ENCODE assay signal across 16 mouse cellular contexts in the genomic region with DNA sequence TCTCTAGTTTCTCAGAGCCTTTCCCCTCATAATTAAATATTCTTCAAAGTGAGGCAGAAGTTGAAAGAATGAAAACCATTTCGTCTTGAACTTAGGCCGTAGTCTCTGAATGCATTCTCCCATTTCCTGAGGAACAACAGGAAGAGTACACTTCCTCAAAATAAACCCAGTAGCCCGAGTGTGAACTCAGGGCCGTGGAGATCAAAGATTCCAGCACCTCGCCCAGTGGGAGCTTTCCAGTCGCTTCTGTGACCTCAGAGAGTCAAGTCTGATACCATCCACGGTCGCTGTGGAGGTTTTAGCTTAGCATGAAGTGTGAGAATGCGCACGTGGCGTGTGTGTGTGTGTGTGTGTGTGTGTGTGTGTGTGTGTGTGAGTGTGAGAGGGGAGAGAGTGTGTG. TPM values are rescaled to one million over a fixed set of nuclear protein-coding genes. Genes with fewer than 3 reads are reported as not detected.
A peak's percentile ranks its signal among the peaks of the same experiment; 100 is the strongest.
DNase-seq lines count a peak whose midpoint lies in the region; ATAC-seq lines count a peak whose summit lies in the region.
"Had no signal": no experiment of that assay in that cellular context is flagged by ENCODE, and none has a peak within 500 bp of the region (broad histone marks: within the 10 kb centered on the region; RNA-seq: fewer than 3 reads in every experiment).

No protein-coding gene starts in this region.

- peaks cover 31% of the 10 kb centered on the region for H3K4me1 ChIP-seq in kidney, embryonic 15.5 days
- H3K4me1 ChIP-seq in liver, embryonic 11.5 days (replicated peaks; ENCODE audit: control insufficient read depth, insufficient read depth, low read length) = peaks cover 17% of the 10 kb centered on the region

- no peak overlapping the region for H3K4me3 ChIP-seq in kidney, embryonic 15.5 days (replicated peaks)
- H3K4me3 ChIP-seq in liver, embryonic 11.5 days (ENCODE audit: low read depth, low read length) = no peak overlapping the region
- H3K4me3 ChIP-seq: erythroblast, embryonic 14.5 days; heart, embryonic 15.5 days; hindbrain, embryonic 15.5 days; midbrain, embryonic 12.5 days had no signal

- no peaks in the 10 kb centered on the region for H3K9me3 ChIP-seq in kidney, embryonic 15.5 days (replicated peaks)
- H3K9me3 ChIP-seq in liver, embryonic 11.5 days (ENCODE audit: control insufficient read depth, low read length) = no peaks in the 10 kb centered on the region
- H3K9me3 ChIP-seq: heart, embryonic 15.5 days; hindbrain, embryonic 15.5 days; midbrain, embryonic 12.5 days had no signal

- DNase-seq in kidney, adult 8-10 months = no peak
- no peak for DNase-seq in liver, embryonic 11.5 days (ENCODE audit: low spot score)
- no peak for DNase-seq in cerebellum, postnatal 10 days
- DNase-seq in left cerebral cortex, adult 18-20 months (ENCODE audit: low spot score in 2 of 2) = no peak
- DNase-seq: cerebellum, adult 11-12 months; forebrain, postnatal 0 days; gastrocnemius, postnatal 25 days; right cerebral cortex, postnatal 4 days had no signal

- WGBS in kidney, embryonic 15.5 days = 49% methylated on average over 11 of the region's 11 CpGs
- WGBS in liver, embryonic 11.5 days = 47% methylated on average over 11 of the region's 11 CpGs

- no peaks in the 10 kb centered on the region for H3K27me3 ChIP-seq in kidney, embryonic 15.5 days
- H3K27me3 ChIP-seq in liver, embryonic 11.5 days (replicated peaks; ENCODE audit: control insufficient read depth, insufficient read depth, low read length) = no peaks in the 10 kb centered on the region
- H3K27me3 ChIP-seq: heart, embryonic 15.5 days; hindbrain, embryonic 15.5 days; midbrain, embryonic 12.5 days had no signal

- no peak overlapping the region for H3K9ac ChIP-seq in kidney, embryonic 15.5 days
- peak overlapping the region; percentile 26; the same call in 1 of the 2 replicates for H3K9ac ChIP-seq in liver, embryonic 11.5 days (ENCODE audit: low read depth, low read length)
- H3K9ac ChIP-seq: forebrain, postnatal 0 days; heart, embryonic 15.5 days; hindbrain, embryonic 15.5 days; liver, embryonic 14.5 days; midbrain, embryonic 12.5 days had no signal

- ATAC-seq in kidney, embryonic 15.5 days (replicated peaks; ENCODE audit: low FRiP score) = no peak
- peak; percentile 72 for ATAC-seq in granulocyte monocyte progenitor cell, adult 5-6 weeks (replicated peaks; ENCODE audit: poor library complexity, severe bottlenecking)
- no peak for ATAC-seq in liver, embryonic 11.5 days (replicated peaks; ENCODE audit: low FRiP score)
- peak; percentile 67 for ATAC-seq in megakaryocyte, adult 5-6 weeks (ENCODE audit: poor library complexity, severe bottlenecking)
- ATAC-seq: forebrain, postnatal 0 days had no signal

- H3K36me3 ChIP-seq in kidney, embryonic 15.5 days = peaks cover 22% of the 10 kb centered on the region; the same call in 1 of the 2 replicates
- no peaks in the 10 kb centered on the region; the same call in 1 of the 2 replicates for H3K36me3 ChIP-seq in liver, embryonic 11.5 days (ENCODE audit: control insufficient read depth, insufficient read depth, low read length)
- H3K36me3 ChIP-seq: heart, embryonic 15.5 days; hindbrain, embryonic 15.5 days had no signal

- peak overlapping the region; percentile 71; the same call in 1 of the 2 replicates for H3K27ac ChIP-seq in kidney, embryonic 15.5 days
- no peak overlapping the region for H3K27ac ChIP-seq in liver, embryonic 11.5 days (ENCODE audit: low read depth, low read length)
- H3K27ac ChIP-seq: heart, embryonic 15.5 days; hindbrain, embryonic 15.5 days; liver, embryonic 14.5 days; midbrain, embryonic 12.5 days had no signal

- H3K4me2 ChIP-seq in kidney, embryonic 15.5 days = no peak overlapping the region
- no peak overlapping the region; the same call in 1 of the 2 replicates for H3K4me2 ChIP-seq in liver, embryonic 11.5 days
- H3K4me2 ChIP-seq: heart, embryonic 15.5 days; hindbrain, embryonic 15.5 days; midbrain, embryonic 12.5 days had no signal

RNA-seq across cellular contexts. Expression of gene Lrrc8d, which starts 45.6 kb away (rescaled TPM):
- polyA plus RNA-seq in kidney, embryonic 15.5 days (2015; fragmentation: Nextera tagmentation; extraction: Ambion mirVana) = 30.0 and 32.2 TPM in 2 replicates
- 44.6 and 45.0 TPM in 2 replicates for total RNA-seq in granulocyte monocyte progenitor cell, adult 5-6 weeks (2014; fragmentation: Nextera tagmentation)
- 15.5 and 15.7 TPM in 2 replicates for total RNA-seq in granulocyte monocyte progenitor cell, adult 5-6 weeks (2017)
- 18.0 and 21.4 TPM in 2 replicates for polyA plus RNA-seq in liver, embryonic 11.5 days (2014; fragmentation: Nextera tagmentation; extraction: Ambion mirVana)
- total RNA-seq in megakaryocyte, adult 5-6 weeks (2015) = 79.7 and 88.1 TPM in 2 replicates
- total RNA-seq in megakaryocyte, adult 5-6 weeks (2017) = 38.6 and 50.0 TPM in 2 replicates
- total RNA-seq in left cerebral cortex, adult 18-20 months (2021) = 10 to 100 TPM; 32.7 to 35.0 TPM

Comparison
In these comparisons a context has a peak if more than half of its experiments do, and no peak if none do; other contexts are left out.
1. ATAC-seq: peak in granulocyte monocyte progenitor cell, adult 5-6 weeks (single experiment) and megakaryocyte, adult 5-6 weeks (single experiment); none in kidney, embryonic 15.5 days (single experiment) and liver, embryonic 11.5 days (single experiment).